Mouse (Mus musculus) limb, embryonic 13.5 days (tissue): ENCODE data around the gene Glipr2. TPM values are rescaled to one million over a fixed set of nuclear protein-coding genes. Genes with fewer than 3 reads are reported as not detected.

Experiments used
- ATAC-seq: fragments of 200-750 bp; cut with Nextera tagmentation; 2 replicates; pipeline ENCODE4 v1.8.0; 2017; ENCODE audit warnings: low read depth, moderate number of reproducible peaks, moderate TSS enrichment; ENCODE audit not compliant: low FRiP score
- H3K27ac ChIP-seq: fragments of 300-500 bp; sonication (generic); 2 replicates; pipeline ENCODE4 v1.5.1; 2015; ENCODE audit warnings: inconsistent platforms, mild to moderate bottlenecking, moderate library complexity
- H3K27me3 ChIP-seq: fragments of 300-500 bp; sonication (generic); 2 replicates; pipeline ENCODE4 v1.6.1; 2015; ENCODE audit warnings: mild to moderate bottlenecking, inconsistent platforms
- H3K36me3 ChIP-seq: fragments of 300-500 bp; sonication (generic); 2 replicates; pipeline ENCODE4 v1.6.1; 2015; ENCODE audit warnings: inconsistent platforms, mild to moderate bottlenecking, moderate library complexity
- H3K4me1 ChIP-seq: fragments of 300-500 bp; sonication (generic); 2 replicates; pipeline ENCODE4 v1.6.1; 2015; ENCODE audit warnings: inconsistent platforms
- H3K4me2 ChIP-seq: fragments of 300-500 bp; sonication (generic); replicated peaks from 2 replicates; pipeline ENCODE4 v1.6.1; 2015; ENCODE audit warnings: inconsistent platforms, mild to moderate bottlenecking, moderate library complexity
- H3K4me3 ChIP-seq: fragments of 300-500 bp; sonication (generic); 2 replicates; pipeline ENCODE4 v1.5.1; 2015; ENCODE audit warnings: moderate library complexity, mild to moderate bottlenecking, inconsistent platforms
- H3K9ac ChIP-seq: fragments of 300-500 bp; sonication (generic); 2 replicates; pipeline ENCODE4 v1.6.1; 2015; ENCODE audit warnings: mild to moderate bottlenecking, inconsistent platforms
- H3K9me3 ChIP-seq: fragments of 300-500 bp; sonication (generic); 2 replicates; pipeline ENCODE4 v1.6.1; 2016; ENCODE audit warnings: inconsistent platforms
- WGBS: fragments of 180-500 bp; shearing (Covaris S2); methylation state at CpG from one replicate; pipeline ENCODE4 v1.1.7; 2015; 5-methylcytosine and 5-hydroxymethylcytosine counted together
- polyA plus RNA-seq: library from polyadenylated mRNA; unstranded; fragments of >200 nt; fragmentation: Nextera tagmentation; extraction: Ambion mirVana; gene quantifications from 2 replicates; pipeline ENCODE4 v1.2.1, GENCODE M21; 2015

Gene Glipr2
- polyA plus RNA-seq, result 124 and 125 TPM in 2 replicates

DNA sequence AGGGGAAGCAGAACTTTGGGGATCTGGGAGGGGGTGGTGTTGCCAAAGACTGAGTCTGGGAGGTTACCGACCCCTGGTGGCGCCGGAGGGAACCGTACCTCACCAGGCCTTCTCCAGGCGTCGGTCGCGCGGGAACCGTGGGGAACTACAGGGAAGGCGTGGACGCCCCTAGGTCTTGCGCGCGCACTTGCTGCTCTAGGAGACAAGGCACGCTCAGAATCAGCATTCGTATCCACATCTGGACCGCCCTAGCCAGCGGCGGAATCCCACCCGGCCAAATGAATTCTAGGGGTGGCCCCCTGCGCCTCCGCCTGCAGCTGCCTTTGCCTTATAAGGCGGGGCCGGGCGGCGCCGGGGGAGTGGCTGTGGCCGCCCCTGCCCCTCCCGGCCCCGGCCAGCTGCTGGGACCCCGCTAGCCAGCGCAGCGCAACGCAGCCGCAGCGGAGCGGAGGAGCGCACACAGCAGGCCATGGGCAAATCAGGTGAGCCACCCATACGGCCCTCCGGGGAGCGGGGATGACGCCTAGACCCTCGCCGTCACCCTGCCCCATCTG is at the start of gene Glipr2:
Gene Glipr2 (plus strand): TSS at position 110 of the 554 bp plus-strand sequence.
- peak within 1 kb of the TSS; percentile 70 for H3K4me3 ChIP-seq
- H3K4me2 ChIP-seq, result peak within 1 kb of the TSS; percentile 91
- ATAC-seq, result peak; percentile 93
- under 1% methylated on average over 45 of the region's 45 CpGs for WGBS
- H3K9me3 ChIP-seq, result no peaks in the 10 kb centered on the region
- peak within 1 kb of the TSS; percentile 90 for H3K27ac ChIP-seq
- H3K4me1 ChIP-seq, result peaks cover 19% of the 10 kb centered on the region
- no peaks in the 10 kb centered on the region for H3K36me3 ChIP-seq
- H3K9ac ChIP-seq, result peak within 1 kb of the TSS; percentile 77
- H3K27me3 ChIP-seq, result 0 out of 2 replicates have a peak, but pooled peaks cover 3% of the 10 kb centered on the region

DNA sequence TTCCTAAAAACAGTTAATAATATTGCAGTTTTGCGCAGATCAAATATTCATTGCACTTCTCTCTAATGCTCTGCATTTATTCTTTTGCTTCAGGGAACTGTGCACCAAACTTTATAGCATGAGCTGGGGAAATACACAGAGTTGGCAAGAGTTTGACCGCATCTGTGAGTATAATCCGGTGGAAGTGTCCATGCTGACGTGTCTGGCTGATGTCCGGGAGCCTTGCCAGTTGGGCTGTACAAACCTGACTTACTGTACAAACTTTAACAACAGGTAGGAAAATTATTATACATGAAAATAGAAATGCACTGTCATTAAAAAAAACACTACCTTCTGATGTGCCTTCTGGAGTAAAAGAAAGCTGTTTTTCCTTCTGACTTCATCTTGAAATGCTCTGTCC is 39.0 kb upstream of the Glipr2 start:
- Histone ChIP-seq H3K4me2 (no peak overlapping the region), H3K27ac (no peak overlapping the region), H3K4me3 (no peak overlapping the region), H3K9me3 (no peaks in the 10 kb centered on the region), H3K4me1 (no peaks in the 10 kb centered on the region), H3K9ac (no peak overlapping the region), H3K36me3 (peaks cover 61% of the 10 kb centered on the region), H3K27me3 (no peaks in the 10 kb centered on the region)
- WGBS, result 89% methylated on average over 5 of the region's 5 CpGs
- ATAC-seq, result no peak

DNA sequence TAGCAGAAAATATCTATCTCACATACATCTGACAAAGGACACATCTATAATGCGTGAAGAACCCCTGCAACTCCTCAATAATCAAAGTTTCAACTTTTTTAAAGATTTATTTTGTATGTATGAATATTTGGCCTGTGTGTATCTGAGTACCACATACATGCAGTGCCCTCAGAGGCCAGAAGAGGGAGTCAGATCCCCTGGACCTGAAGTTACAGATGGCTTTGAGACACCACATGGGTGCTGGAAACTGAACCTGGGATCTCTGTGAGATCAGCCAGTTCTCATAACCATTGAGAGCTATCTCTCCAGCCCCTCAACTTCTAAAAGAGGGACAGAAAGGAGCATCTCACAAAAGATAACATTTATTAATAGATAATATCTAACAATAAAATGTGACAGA is 36.6 kb upstream of the Glipr2 start:
- Histone ChIP-seq H3K36me3 (peaks cover 61% of the 10 kb centered on the region), H3K4me2 (no peak overlapping the region), H3K4me3 (no peak overlapping the region), H3K27ac (no peak overlapping the region), H3K9me3 (no peaks in the 10 kb centered on the region), H3K9ac (no peak overlapping the region), H3K4me1 (0 out of 2 replicates have a peak, but pooled peaks cover 6% of the 10 kb centered on the region), H3K27me3 (no peaks in the 10 kb centered on the region)
- WGBS, result 95% methylated on average over 1 of the region's 1 CpGs
- ATAC-seq, result no peak

DNA sequence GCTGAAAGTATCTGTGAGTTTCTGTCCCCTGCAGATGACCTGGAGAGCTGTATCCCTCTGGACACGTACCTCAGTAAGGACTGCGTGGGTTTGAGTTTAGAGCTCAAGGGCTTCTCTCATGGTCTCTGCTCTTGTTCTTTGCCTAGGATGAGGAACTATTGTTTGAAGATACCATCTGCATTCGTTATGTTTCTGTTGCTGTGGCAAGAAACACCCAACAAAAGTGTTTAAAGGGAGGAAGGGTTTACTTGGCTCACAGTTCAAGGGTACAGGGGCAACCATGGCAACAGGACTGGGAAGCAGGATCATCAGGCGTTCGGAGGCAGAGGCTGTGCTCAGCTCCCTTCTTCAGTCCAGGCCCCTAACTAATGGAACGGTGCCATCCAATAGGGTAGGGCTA is 32.1 kb upstream of the Glipr2 start:
- no peaks in the 10 kb centered on the region for H3K9me3 ChIP-seq
- H3K4me1 ChIP-seq, result 0 out of 2 replicates have a peak, but pooled peaks cover 6% of the 10 kb centered on the region
- 89% methylated on average over 6 of the region's 6 CpGs for WGBS
- H3K4me2 ChIP-seq, result no peak overlapping the region
- ATAC-seq, result no peak
- H3K4me3 ChIP-seq, result no peak overlapping the region
- H3K27me3 ChIP-seq, result no peaks in the 10 kb centered on the region
- peaks cover 76% of the 10 kb centered on the region for H3K36me3 ChIP-seq
- no peak overlapping the region for H3K27ac ChIP-seq
- H3K9ac ChIP-seq, result no peak overlapping the region

DNA sequence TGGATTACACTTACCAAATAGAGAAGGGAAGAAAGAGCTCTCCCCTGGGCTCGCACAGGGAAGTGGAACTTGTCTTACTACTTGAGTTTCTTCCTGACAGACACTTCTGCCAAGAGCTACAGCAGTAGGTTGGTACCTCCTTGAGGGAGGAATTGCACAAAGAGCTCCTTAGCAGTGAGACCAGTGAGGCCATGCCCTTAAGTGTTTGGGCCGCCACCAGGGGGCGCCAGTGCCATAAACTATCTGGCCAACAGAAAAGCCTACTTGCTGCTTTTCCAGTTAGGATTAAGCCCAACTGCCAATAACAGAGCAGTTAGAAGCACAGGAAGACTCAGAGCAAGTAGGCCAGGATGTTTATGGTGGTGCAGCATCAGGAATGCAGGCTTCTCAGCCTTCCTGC is 31.4 kb upstream of the Glipr2 start:
- H3K9ac ChIP-seq, result no peak overlapping the region
- no peak for ATAC-seq
- peak overlapping the region; percentile 15; the same call in 1 of the 2 replicates for H3K27ac ChIP-seq
- H3K27me3 ChIP-seq, result no peaks in the 10 kb centered on the region
- 0 out of 2 replicates have a peak, but pooled peaks cover 6% of the 10 kb centered on the region for H3K4me1 ChIP-seq
- H3K9me3 ChIP-seq, result no peaks in the 10 kb centered on the region
- H3K4me3 ChIP-seq, result no peak overlapping the region
- 20% methylated on average over 3 of the region's 3 CpGs for WGBS
- no peak overlapping the region for H3K4me2 ChIP-seq
- H3K36me3 ChIP-seq, result peaks cover 76% of the 10 kb centered on the region

DNA sequence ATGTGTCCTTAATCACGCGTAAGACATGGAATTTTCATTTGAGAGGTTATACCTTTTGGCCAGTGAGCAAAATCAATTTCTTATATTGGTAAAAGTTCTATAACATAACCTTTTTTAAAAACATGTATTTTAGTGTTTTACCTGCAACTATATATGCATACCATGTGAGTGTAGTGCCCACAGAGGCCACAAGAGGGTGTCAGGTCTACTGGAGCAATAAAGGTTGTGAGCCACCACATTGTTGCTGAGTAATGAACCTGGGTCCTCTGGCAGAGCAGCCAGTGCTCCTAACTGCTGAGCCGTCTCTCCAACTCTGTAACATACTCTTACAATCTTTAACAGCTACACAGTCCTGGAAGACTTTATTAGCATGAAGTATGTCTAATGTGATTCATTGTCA is 29.4 kb upstream of the Glipr2 start:
- no peak overlapping the region for H3K9ac ChIP-seq
- H3K9me3 ChIP-seq, result no peaks in the 10 kb centered on the region
- WGBS, result 92% methylated on average over 3 of the region's 3 CpGs
- H3K27ac ChIP-seq, result no peak overlapping the region
- ATAC-seq, result no peak
- 0 out of 2 replicates have a peak, but pooled peaks cover 6% of the 10 kb centered on the region for H3K4me1 ChIP-seq
- no peaks in the 10 kb centered on the region for H3K27me3 ChIP-seq
- no peak overlapping the region for H3K4me2 ChIP-seq
- peaks cover 92% of the 10 kb centered on the region for H3K36me3 ChIP-seq
- no peak overlapping the region for H3K4me3 ChIP-seq

DNA sequence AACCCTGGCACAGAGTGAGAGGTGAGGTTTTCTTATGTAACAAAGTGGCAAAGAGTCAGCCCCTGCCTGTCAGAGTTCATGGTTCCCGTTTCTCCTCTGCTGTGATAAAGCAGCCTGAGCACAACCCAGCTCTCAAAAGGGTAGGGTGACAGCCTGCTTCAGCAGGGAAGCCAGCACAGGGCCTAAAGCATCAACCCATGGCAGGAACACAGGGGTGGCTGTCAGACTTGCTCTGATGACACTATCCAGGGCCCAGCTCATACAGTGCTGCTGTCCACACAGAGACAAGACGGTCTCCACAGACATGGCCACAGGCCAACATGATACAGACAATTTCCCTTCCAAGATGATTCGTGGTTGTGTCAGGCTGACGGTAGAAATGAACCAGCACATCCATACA is 25.3 kb upstream of the Glipr2 start:
- no peaks in the 10 kb centered on the region for H3K27me3 ChIP-seq
- no peaks in the 10 kb centered on the region for H3K4me1 ChIP-seq
- no peaks in the 10 kb centered on the region for H3K9me3 ChIP-seq
- no peak overlapping the region for H3K4me2 ChIP-seq
- no peak overlapping the region for H3K9ac ChIP-seq
- no peak for ATAC-seq
- no peak overlapping the region for H3K4me3 ChIP-seq
- H3K36me3 ChIP-seq, result peaks cover 88% of the 10 kb centered on the region
- 90% methylated on average over 4 of the region's 4 CpGs for WGBS
- no peak overlapping the region for H3K27ac ChIP-seq

DNA sequence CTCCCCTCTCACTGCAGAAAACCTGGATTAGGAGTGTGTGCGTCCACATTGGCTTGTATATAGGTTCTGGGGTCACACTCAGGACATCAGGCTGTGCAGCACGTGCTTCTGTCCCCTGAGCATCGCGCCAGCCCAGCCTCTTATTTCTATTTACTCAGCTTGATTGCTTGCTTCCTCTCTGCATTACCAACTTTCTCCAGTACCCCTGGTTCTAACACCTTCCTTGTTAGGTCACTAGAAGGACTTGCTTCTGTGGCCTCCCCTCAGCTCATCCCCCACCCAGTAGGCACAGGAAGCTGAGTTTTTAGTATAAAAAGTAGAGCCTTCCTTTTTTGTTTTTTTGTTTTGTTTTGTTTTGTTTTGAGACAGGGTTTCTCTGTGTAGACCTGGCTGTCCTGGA is 21.0 kb upstream of the Glipr2 start:
- no peak overlapping the region for H3K4me2 ChIP-seq
- no peak overlapping the region for H3K27ac ChIP-seq
- H3K4me3 ChIP-seq, result no peak overlapping the region
- no peaks in the 10 kb centered on the region for H3K27me3 ChIP-seq
- WGBS, result 78% methylated on average over 4 of the region's 4 CpGs
- no peak overlapping the region for H3K9ac ChIP-seq
- ATAC-seq, result no peak
- H3K36me3 ChIP-seq, result peaks cover 81% of the 10 kb centered on the region
- H3K9me3 ChIP-seq, result no peaks in the 10 kb centered on the region
- H3K4me1 ChIP-seq, result no peaks in the 10 kb centered on the region

DNA sequence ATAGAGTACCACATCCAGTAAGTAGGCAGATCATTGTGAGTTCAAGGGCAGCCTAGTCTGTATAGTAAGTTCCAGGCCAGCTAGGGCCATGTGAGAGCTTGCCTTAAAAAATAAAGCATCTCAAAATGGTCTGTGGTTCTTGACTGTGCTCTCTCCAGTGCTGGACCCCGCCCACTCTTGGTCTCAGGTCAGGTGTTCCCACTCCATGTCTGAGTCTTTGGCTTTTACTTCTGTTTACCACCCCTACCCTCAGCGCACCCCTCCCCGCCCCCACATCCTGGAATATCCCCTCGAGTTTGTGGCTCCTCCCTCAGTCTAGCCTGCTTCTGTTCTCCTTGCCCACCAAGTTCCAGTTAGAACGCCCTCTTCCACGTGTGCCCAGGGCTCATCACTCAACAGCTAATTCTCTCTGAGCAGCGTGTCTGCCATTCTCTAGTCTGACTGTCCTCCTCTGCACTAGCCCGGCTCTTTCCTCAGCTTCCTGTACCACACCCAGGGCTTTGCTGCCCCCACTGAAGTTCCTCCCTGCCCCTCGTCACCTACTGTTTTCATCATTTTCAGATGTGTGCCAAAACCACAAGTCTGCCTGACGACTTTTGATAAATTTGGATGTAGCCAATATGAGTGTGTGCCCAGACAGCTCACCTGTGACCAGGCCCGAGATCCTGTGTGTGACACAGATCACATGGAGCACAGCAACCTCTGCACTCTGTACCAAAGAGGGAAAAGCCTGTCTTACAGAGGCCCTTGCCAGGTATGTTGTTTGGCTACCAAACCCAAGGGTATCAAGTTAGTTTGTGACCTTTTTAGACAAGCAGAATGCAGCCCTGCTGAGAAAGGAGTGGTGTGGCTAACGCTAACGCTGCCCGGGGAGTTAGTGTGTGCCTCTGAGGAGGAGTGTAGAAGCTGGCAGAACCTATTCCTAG is 20.2 kb upstream of the Glipr2 start:
- WGBS, result 77% methylated on average over 14 of the region's 14 CpGs
- Histone ChIP-seq H3K36me3 (peaks cover 80% of the 10 kb centered on the region), H3K4me2 (no peak overlapping the region)

DNA sequence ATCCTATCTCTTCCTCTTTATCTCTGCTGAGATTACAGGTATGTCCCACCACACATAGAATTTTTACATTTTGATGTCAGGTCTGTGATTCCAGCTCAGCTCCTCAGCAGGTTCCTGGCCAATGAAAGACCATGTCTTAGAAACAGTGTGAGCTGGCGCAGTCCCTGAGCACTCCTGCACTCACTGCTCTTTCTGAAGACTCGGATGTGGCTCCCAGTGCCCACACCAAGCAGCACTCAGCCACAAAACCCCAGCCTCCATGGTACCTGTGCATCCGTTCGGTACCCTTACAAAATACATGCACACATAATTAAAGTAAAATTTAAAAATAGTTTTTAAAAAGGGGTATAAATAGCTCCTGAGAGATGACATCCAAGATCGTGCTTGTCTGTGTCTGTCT is 15.9 kb upstream of the Glipr2 start:
- H3K36me3 ChIP-seq, result peaks cover 80% of the 10 kb centered on the region
- H3K4me2 ChIP-seq, result no peak overlapping the region
- 94% methylated on average over 5 of the region's 5 CpGs for WGBS
- H3K27ac ChIP-seq, result no peak overlapping the region
- H3K9me3 ChIP-seq, result no peaks in the 10 kb centered on the region
- no peaks in the 10 kb centered on the region for H3K27me3 ChIP-seq
- H3K9ac ChIP-seq, result no peak overlapping the region
- no peak overlapping the region for H3K4me3 ChIP-seq
- no peaks in the 10 kb centered on the region for H3K4me1 ChIP-seq
- ATAC-seq, result no peak

More for the DNA sequence above, 20.2 kb upstream of the Glipr2 start:
- Histone ChIP-seq H3K27me3 (no peaks in the 10 kb centered on the region), H3K9ac (no peak overlapping the region), H3K27ac (no peak overlapping the region), H3K4me1 (no peaks in the 10 kb centered on the region), H3K4me3 (no peak overlapping the region), H3K9me3 (no peaks in the 10 kb centered on the region)
- ATAC-seq, result no peak

DNA sequence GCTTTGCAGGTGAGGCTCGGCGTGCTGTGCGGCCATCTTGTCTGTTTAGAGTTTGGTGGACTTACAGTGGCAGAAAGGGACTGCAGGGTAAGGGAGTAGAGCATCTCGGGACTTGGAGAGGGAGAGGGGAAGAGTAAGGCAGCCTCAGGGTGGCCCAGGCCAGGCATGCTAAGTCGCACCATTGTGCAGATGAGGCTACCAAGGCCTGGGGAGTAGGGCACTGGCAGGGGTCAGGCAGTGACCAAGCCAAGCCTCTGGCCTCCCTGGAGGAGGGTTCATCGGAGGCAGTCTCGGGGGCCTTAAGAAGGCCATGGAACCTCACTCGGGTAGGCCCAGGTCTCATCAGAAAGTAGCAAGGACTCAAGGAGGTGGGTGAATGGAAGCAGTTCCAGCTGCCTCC is 14.8 kb upstream of the Glipr2 start:
- Histone ChIP-seq H3K4me3 (no peak overlapping the region), H3K9ac (no peak overlapping the region), H3K27me3 (no peaks in the 10 kb centered on the region), H3K36me3 (peaks cover 76% of the 10 kb centered on the region), H3K9me3 (no peaks in the 10 kb centered on the region), H3K27ac (no peak overlapping the region), H3K4me1 (no peaks in the 10 kb centered on the region), H3K4me2 (no peak overlapping the region)
- no peak for ATAC-seq
- WGBS, result 80% methylated on average over 8 of the region's 8 CpGs

DNA sequence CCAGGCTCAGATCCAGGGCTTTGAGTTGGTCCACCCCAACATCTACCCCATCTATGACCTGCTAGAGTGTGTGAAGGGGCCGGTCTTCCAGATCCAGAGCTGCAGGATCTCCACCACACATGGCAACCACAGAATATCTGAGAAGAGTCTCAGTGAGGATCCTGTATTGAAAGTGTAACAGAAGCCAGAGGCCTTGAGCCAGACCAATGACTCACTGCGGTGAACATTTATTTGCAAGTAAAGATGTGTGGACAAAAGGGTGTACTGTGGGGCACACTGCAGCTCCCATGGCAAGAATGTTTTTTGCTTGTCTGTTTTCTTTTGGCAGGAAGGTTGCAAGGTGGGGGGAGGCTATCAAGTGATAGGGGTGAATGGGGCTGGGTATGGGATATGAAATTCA is 9.6 kb upstream of the Glipr2 start:
- Histone ChIP-seq H3K4me1 (no peaks in the 10 kb centered on the region), H3K4me3 (no peak overlapping the region), H3K36me3 (peaks cover 32% of the 10 kb centered on the region), H3K9ac (no peak overlapping the region), H3K27me3 (no peaks in the 10 kb centered on the region), H3K4me2 (no peak overlapping the region), H3K9me3 (no peaks in the 10 kb centered on the region), H3K27ac (no peak overlapping the region)
- WGBS, result 99% methylated on average over 2 of the region's 2 CpGs
- ATAC-seq, result no peak
